Mouse (Mus musculus) limb, embryonic 14.5 days (tissue): ENCODE data around the gene Fgfr2. TPM values are rescaled to one million over a fixed set of nuclear protein-coding genes. Genes with fewer than 3 reads are reported as not detected.

ENCODE experiments used
- ATAC-seq: fragments of 200-750 bp; cut with Nextera tagmentation; 2 replicates; pipeline ENCODE4 v1.8.0; 2017; ENCODE audit warnings: low read depth, moderate number of reproducible peaks, moderate TSS enrichment; ENCODE audit not compliant: low FRiP score
- DNase-seq: peaks from one replicate; pipeline ENCODE4 v3.0.0-alpha.2; 2015; ENCODE audit warnings: low spot score
- H3K27ac ChIP-seq: fragments of 300-500 bp; sonication (generic); replicated peaks from 2 replicates; pipeline ENCODE4 v1.5.1; 2014; ENCODE audit warnings: low read depth, mild to moderate bottlenecking, low read length, moderate library complexity, mixed read lengths
- H3K27me3 ChIP-seq: fragments of 300-500 bp; sonication (generic); 2 replicates; pipeline ENCODE4 v1.6.1; 2014; ENCODE audit warnings: low read length, mixed read lengths; ENCODE audit not compliant: control insufficient read depth, insufficient read depth
- H3K36me3 ChIP-seq: fragments of 300-500 bp; sonication (generic); 2 replicates; pipeline ENCODE4 v1.6.1; 2014; ENCODE audit warnings: mild to moderate bottlenecking, low read length, moderate library complexity, mixed read lengths; ENCODE audit not compliant: control insufficient read depth, insufficient read depth
- H3K4me1 ChIP-seq: fragments of 300-500 bp; sonication (generic); 2 replicates; pipeline ENCODE4 v1.6.1; 2014; ENCODE audit warnings: antibody characterized with exemption, low read length, mixed read lengths; ENCODE audit not compliant: control insufficient read depth, insufficient read depth
- H3K4me2 ChIP-seq: fragments of 300-500 bp; sonication (generic); replicated peaks from 2 replicates; pipeline ENCODE4 v1.6.1; 2014; ENCODE audit warnings: low read depth, mild to moderate bottlenecking, low read length, moderate library complexity; ENCODE audit not compliant: severe bottlenecking
- H3K4me3 ChIP-seq: fragments of 300-500 bp; sonication (generic); replicated peaks from 2 replicates; pipeline ENCODE4 v1.5.1; 2014; ENCODE audit warnings: low read length
- H3K9ac ChIP-seq: fragments of 300-500 bp; sonication (generic); 2 replicates; pipeline ENCODE4 v1.6.1; 2014; ENCODE audit warnings: mild to moderate bottlenecking, low read depth, low read length, moderate library complexity; ENCODE audit not compliant: severe bottlenecking
- H3K9me3 ChIP-seq: fragments of 300-500 bp; sonication (generic); 2 replicates; pipeline ENCODE4 v1.6.1; 2016; ENCODE audit warnings: low read length; ENCODE audit not compliant: control insufficient read depth
- POLR2A ChIP-seq: fragments of 200-500 bp; IDR thresholded peaks from 2 replicates; pipeline ENCODE4 v1.8.0; 2012; ENCODE audit warnings: inconsistent platforms, mild to moderate bottlenecking, moderate library complexity, borderline replicate concordance; ENCODE audit not compliant: insufficient read depth, insufficient read length; ENCODE audit errors: extremely low read depth
- WGBS: fragments of 180-500 bp; shearing (Covaris S2); extraction: QIAGEN DNeasy Blood & Tissue Kit; methylation state at CpG from one replicate; pipeline ENCODE4 v1.1.7; 2014; 5-methylcytosine and 5-hydroxymethylcytosine counted together
- polyA plus RNA-seq, 2 experiments: library from polyadenylated mRNA; depleted of rRNA in 1 of 2; stranded (reverse) in 1 of 2; unstranded in 1 of 2; fragments of >200 nt; fragmentation: Nextera tagmentation in 1 of 2; extraction: Ambion mirVana in 1 of 2; gene quantifications; 2 replicates each; pipeline versions ENCODE4 v1.2.1 to v1.2.3; 2012 to 2014

The Fgfr2 gene
- polyA plus RNA-seq, 2 experiments, result 131 to 133 TPM

DNA sequence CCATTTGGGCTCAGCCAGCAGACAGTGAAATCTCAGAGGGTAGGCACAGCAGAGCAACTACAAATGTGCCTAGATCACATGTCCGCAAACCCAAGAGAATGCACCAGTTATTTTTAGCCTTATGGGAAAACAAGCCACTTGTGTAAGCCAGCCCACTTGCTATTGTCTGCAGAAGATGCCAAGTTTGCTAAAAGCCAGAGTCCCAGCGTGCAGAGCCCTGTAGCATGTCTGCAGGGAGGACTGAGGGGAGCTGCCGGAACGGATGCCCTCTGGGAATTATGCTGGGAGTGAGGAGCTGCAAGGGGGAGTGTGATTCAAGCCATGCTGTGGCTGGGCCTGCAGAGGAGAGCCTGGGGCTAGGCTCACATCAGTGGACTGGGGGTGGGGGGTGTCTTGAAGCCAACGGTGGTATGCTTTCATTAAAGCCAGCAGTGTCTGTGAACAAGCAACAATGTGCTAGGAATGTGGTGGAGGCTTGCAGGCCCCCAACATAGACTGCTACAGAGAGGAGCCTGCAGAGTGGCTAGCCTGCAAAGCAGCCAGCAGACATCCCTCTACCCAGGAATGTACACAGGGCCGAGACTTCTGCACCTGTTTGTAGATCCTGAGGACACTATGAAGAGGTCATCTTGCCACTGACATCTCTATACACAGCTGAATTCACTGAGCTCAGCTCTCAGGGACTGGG is 408.8 kb downstream of the Fgfr2 start:
- DNase-seq, result peak; percentile 54
- H3K27me3 ChIP-seq, result no peaks in the 10 kb centered on the region
- peaks cover 17% of the 10 kb centered on the region for H3K36me3 ChIP-seq
- WGBS, result 33% methylated on average over 6 of the region's 6 CpGs
- H3K4me2 ChIP-seq, result no peak overlapping the region
- peak overlapping the region; percentile 9; the same call in 1 of the 2 replicates for H3K9ac ChIP-seq
- no peaks in the 10 kb centered on the region for H3K9me3 ChIP-seq
- TF ChIP-seq POLR2A, result no peak
- no peak overlapping the region for H3K4me3 ChIP-seq
- peak; percentile 59 for ATAC-seq
- 0 out of 2 replicates have a peak overlapping the region, but pooled peaks have one; percentile 38 for H3K27ac ChIP-seq
- peaks cover 23% of the 10 kb centered on the region for H3K4me1 ChIP-seq

DNA sequence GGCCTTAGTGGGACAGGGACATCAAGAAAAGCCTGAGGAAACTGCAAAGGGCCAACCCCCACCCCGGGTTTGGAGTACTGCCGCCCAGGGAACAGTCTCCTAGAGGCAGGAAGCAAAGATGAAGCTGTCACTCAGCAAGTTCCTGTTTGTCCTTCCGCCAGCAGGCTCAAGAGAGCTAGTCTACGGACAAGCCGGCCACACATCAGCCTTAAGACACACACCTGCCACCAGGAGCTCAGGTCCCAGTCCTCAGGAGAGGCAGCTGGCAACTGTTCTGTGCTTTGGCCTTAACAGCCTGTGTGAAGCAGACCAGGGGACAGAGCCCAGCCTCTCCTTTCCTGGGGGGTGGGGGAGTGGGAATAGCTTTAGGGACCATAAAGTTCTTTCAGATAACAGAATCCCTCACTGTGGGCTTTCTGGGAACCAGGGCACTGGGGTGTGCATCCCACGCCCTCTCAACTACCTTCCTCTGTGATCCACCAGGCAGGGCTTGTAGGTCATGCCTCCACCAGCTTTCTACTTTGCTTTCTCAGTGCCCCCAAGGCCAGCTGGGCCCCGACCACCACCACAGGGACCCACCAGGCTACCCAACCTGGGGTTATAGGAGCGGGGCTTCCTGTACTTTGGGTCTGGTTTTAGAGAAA is 409.5 kb downstream of the Fgfr2 start:
- Histone ChIP-seq H3K27ac (no peak overlapping the region; the same call in 1 of the 2 replicates), H3K9me3 (no peaks in the 10 kb centered on the region), H3K36me3 (peaks cover 17% of the 10 kb centered on the region), H3K4me2 (no peak overlapping the region), H3K4me1 (peaks cover 23% of the 10 kb centered on the region), H3K4me3 (no peak overlapping the region), H3K27me3 (no peaks in the 10 kb centered on the region), H3K9ac (no peak overlapping the region)
- WGBS, result 73% methylated on average over 8 of the region's 8 CpGs
- no peak for TF ChIP-seq POLR2A
- DNase-seq (no peak), ATAC-seq (no peak)

DNA sequence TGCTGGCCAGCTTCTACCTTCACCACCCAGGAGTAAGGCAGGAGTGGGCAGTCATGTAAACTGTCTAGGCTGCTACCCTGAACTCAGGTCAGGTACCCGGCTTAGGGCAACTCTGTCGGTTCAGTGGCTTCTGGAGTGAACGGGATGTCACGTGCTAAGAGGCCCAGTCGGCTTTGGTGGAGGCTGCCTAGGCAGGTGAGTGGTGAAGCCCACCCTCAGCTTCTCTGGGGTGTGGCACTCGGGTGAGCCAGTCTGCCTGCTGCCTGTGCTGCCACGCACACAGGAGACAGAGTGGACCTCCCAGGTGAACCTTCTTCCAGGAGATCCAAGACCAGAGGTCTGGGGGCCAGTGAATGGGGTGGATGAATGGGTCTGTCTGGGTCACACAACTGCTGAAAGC is 410.2 kb downstream of the Fgfr2 start:
- Histone ChIP-seq H3K27ac (no peak overlapping the region), H3K27me3 (no peaks in the 10 kb centered on the region), H3K4me1 (peaks cover 23% of the 10 kb centered on the region), H3K9me3 (no peaks in the 10 kb centered on the region), H3K9ac (no peak overlapping the region), H3K4me3 (no peak overlapping the region), H3K36me3 (peaks cover 17% of the 10 kb centered on the region), H3K4me2 (no peak overlapping the region)
- DNase-seq (no peak), ATAC-seq (no peak)
- TF ChIP-seq POLR2A, result no peak
- 82% methylated on average over 7 of the region's 7 CpGs for WGBS

DNA sequence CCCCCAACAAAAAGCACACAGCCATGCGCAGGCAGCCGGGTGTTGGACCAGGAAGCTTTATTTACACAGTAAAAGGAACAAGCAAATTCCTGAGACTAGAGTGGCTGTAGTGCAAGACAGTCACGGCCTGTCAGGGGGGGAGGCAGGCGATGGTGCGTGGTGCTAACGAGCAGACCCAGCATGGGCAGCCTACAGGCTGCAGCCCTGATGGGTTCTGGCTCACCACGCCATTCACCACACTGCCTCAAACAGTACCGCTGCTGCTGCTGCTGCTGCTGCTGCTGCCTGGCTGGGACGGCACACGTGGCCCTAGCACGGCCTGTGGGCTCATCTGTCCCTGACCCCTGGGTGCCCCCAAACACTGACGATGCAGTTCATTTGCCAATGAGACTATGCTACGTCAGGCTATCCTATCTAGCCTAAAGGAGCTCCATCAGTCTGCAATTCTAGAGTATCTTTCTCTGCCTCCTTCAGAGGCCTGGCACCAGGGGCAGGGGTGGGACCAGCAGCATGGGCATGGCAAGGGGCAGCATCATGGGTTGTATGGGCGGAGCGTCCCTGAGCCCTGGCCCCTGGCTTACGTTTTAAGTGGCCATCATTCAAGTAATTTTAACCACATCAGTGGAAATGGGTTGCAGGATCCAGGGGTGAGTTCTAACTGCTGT is 411.0 kb downstream of the Fgfr2 start:
- Histone ChIP-seq H3K27me3 (no peaks in the 10 kb centered on the region), H3K4me1 (peaks cover 23% of the 10 kb centered on the region), H3K9me3 (no peaks in the 10 kb centered on the region), H3K27ac (no peak overlapping the region), H3K36me3 (peaks cover 17% of the 10 kb centered on the region), H3K4me2 (no peak overlapping the region), H3K4me3 (no peak overlapping the region), H3K9ac (0 out of 2 replicates have a peak overlapping the region, but pooled peaks have one; percentile 28)
- peak; percentile 51; the same call in 1 of the 2 replicates for ATAC-seq
- no peak for DNase-seq
- TF ChIP-seq POLR2A, result no peak
- 34% methylated on average over 15 of the region's 16 CpGs for WGBS

DNA sequence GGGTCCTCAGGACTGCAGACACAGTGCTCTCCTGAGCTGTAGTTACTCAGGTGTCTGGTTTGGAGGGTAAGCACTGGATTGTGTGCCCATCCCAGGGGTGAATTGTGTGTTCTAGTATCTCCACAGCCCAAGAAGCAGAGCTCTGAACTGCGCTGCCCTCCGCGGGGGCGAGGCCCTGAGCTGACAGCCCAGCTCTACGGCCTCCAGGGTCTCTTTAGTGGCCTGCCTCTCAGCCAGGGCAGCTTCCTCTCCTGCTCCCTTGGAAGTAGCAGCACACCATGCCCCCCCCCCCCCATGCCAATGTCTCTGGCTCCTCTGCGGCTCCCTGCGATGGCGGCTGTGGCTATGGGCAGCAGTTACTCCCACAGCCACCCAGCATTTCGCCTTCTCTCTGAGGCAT is 411.6 kb downstream of the Fgfr2 start:
- ATAC-seq, result no peak
- no peak for TF ChIP-seq POLR2A
- Histone ChIP-seq H3K4me3 (no peak overlapping the region), H3K27ac (no peak overlapping the region), H3K9ac (0 out of 2 replicates have a peak overlapping the region, but pooled peaks have one; percentile 28), H3K4me2 (no peak overlapping the region), H3K4me1 (peaks cover 23% of the 10 kb centered on the region), H3K36me3 (peaks cover 17% of the 10 kb centered on the region), H3K27me3 (no peaks in the 10 kb centered on the region), H3K9me3 (no peaks in the 10 kb centered on the region)
- no peak for DNase-seq
- 77% methylated on average over 7 of the region's 9 CpGs for WGBS
